Mouse (Mus musculus) regulatory T cell (primary cell): Measurements from ENCODE around the gene Syt2.

Source experiments
- in situ Hi-C: fragments of 300-600 bp; cut with MboI, MseI; formaldehyde crosslinking; loops from one replicate; pipeline ENCODE4 v1.15.1; 2025; ENCODE audit warnings: high pct_unique_total_duplicates

The Syt2 gene

DNA sequence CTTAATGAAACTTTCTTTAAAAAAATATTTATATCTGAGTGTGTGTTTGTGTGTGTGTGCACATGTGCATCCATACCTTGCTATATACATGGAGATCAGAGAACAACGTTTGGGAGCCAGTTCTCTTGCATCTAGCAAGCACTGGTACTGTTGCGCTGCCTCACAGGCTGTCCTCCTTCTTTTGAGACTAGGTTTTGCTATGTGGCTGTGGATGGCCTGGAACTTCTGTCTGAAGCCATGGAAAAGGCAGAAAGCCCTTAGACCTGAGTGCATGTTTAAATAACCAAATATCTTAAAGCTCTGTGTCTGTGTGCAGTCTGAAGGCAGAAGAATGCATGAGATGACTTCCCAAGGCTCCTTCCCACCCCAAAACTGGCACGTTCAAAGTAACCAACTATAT, 126.3 kb downstream of the Syt2 start:
- in situ Hi-C loops: no loop called here

DNA sequence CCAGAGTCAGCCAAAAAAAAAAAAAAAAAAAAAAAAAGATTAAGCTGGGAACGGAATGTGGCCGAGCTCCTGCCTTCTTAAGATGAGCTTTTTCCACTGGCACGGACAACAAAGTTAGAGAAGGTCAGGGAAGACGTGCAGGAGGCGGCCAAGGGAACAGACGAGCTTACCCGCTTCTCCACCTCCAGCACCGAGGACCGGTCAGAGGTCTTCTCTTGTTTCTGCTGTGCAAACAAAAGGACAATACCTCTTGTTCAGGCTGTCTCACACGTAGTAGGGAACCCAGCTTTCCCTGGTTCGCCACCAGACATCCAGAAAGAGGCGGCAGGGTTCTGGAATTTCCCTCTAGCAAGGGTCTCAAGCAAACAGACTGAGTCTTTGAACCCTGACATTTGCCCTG, 126.8 kb downstream of the Syt2 start:
- in situ Hi-C loops: no loop called here

DNA sequence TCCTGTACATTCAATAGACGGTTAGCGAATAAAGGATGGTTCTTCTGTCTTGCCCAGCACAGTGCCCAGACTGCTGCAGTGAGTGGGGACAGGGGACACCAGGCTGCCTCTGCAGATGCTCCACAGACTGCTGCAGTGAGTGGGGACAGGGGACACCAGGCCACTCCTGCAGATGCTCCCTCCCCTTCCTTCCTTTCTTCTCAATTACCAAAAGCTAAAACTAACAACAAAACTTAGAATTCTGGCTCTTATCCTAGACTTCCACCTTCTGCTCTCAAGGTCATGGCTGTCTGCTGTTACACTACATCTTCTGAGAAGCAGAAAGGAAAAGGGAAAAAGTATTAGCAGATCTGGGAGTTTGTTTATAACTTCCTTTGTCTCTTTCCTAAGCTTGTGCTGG, 127.8 kb downstream of the Syt2 start:
- in situ Hi-C loops: no loop called here

DNA sequence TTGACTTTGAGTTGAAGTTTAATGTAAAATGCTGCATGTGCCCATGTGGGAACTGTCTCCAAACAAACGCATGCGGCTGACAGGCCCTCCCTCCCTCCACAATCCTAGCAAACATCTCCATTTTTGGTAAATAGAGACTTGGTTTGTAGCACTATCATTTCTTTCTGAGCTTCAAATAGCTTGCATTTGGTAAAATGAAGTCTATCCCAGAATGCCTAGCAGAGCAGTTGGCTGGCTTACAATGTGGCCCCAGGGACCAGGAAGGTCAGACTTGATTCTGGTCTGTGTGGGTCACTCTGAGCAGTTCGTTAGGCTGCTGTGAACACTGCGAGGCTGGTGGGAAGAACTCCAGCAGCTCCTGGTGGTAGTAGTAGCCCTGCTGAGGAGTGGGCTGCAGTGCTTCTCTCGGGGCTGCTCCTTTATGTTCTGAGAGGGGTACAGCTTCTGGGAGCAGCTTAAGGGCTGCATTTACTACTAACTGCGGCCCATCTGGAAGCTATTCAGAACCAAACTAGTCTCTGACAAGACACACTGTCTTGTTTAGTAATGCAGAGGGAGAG, 128.3 kb downstream of the Syt2 start:
- in situ Hi-C loops: no loop called here

DNA sequence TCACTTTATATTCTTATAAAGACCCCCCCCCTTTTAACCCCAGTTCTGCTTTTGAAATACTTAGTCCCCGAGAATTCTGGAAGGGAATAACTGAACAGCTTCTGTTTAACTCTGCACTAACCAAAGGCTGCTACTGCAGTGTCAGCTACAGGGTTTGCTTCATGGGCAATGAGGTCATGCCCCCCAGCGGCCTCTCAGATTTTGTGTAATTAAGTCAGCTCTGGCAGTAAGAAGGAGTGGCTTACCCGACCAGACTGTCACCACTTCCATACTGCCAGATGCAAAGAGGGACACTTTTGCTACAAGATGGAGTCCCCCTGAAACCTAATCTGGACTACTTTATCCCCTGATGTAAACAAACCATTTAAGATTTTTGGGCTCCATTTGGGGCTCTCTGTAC, 129.2 kb downstream of the Syt2 start:
- in situ Hi-C loops: no loop called here

DNA sequence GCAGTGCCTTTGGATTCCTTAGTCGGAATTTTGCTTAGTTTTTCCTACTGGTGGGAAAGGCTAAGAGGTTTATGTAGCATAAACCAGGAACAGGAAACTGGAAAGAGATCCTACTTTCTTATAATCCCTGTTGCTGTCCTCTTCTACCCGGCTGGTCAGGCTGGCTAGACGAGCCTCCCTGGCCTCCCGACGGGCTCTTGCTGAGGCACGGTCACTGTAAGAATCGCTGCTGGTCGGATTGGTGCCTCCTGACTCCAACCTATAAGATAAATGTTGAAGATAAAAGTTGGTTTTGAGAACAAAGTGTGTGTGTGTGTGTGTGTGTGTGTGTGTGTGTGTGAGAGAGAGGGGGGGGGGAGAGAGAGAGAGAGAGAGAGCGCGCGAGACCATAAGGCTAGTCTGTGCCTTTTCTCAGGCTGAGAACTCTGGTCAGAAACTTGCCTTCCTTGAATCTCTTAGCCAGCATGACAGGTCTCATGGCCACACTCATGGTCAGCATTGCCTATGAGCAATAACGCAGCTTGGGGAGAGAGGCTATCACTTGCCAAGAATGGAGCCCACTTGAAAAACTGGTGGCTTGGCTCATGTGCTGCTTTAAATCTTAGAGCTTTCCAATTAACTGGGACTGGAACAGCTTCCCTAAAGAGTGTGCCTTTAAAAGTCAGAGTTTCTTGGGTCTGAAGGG, 130.9 kb downstream of the Syt2 start:
- in situ Hi-C loops: no loop called here

DNA sequence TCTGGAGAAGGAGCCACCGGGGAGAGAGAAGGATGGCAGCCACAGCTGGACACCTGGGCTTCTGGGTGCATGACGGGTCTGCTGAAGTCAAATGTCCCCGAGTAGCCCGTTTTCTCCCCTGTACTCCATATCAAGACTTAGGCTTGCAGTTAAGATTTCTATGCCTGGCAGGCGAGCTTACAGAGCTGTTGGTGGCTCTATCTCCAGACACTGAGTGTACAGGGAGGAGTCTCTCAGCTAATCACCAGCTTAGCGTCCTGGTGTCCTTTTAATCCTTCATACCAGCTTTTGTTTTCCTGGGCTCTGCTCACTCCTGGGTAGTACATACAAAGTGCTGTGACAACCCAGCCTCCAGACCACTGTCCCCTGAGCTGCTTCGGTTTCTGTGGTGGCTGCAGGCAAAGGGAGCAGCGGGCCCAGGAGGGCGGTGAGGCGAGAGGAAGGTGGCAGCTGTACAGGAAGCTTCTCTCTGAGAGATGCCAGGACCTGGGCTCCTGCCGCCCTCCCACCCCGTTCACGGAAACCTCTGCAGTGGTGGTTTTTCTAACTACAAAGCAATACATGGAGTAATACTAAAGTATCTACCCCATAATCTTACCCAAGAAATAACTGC, 131.6 kb downstream of the Syt2 start:
- in situ Hi-C loops: no loop called here

DNA sequence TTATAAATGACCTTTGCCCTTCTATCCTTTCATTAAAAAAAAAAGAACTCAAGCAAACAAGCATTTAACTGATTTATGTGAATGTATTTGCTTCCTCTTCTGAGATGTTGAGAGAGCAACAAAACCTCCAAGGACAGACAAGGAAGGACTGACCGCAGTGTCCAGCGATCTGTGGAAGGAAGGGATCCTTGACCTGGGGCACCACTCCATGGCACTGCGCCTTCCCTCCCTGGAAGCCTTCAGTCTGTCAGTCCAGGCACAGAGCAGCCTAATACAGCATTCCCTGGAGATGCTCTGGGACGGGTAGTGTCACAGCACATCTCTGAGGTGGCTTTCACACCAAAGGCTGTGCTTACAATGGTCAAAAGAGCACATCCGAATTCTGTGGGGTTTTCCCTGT, 136.3 kb downstream of the Syt2 start:
- in situ Hi-C loops: no loop called here

DNA sequence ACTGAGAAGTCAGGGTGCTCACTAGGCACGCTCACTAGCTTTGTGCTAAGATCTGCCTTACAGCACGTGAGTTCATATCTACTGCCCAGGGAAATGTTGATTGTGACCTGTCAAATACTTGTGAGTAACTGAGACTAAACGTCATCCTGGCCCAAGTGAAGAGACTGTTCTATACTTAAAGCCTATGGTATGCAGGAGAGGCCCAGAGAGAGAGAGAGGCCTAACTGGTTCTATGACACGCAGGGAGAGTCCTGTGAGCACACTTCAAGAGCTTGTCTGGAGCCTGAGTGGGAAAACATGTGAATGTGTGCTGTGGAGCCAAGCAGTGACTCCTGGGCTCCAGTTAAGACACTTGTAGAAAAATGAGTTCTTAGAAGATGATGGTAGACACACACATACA, 137.5 kb downstream of the Syt2 start:
- in situ Hi-C loops: no loop called here

DNA sequence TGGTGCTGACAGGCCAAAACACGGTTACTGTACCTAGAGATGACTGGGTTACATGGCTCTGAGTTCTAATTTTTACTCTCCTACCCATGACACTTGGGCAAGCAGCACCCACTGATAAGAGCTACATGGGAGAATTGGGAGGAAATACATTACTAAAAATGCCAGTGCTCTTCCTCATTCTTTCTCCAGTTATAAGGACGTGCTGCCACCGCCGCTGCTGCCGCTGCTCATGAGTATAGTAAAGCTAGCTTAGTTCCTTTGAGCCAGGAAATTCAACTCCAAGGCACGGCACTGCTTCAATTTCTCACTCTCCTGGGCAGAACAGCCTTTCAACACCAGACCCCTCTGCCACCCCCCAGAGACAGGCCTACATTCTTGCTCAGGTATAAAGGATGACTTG, 138.0 kb downstream of the Syt2 start:
- in situ Hi-C loops: no loop called here

DNA sequence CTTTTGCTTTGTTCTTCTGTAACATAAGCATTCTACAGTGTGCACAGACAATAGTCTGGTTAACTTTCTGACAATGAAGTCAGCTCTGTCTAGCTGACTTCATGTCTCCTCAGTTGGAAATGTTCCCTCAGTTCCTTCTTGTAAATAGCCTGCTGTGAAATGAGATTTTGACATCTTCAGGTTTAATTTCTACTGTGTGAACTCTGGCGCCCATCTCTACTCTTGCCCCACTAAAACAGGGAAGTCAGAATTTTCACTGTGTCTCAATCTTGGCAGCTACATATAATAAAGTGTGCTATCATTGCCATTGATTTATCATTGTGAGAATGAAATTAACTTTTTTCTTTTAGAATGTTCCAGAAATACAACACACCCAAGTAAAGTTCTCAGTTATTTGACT, 138.4 kb downstream of the Syt2 start:
- in situ Hi-C loops: no loop called here

DNA sequence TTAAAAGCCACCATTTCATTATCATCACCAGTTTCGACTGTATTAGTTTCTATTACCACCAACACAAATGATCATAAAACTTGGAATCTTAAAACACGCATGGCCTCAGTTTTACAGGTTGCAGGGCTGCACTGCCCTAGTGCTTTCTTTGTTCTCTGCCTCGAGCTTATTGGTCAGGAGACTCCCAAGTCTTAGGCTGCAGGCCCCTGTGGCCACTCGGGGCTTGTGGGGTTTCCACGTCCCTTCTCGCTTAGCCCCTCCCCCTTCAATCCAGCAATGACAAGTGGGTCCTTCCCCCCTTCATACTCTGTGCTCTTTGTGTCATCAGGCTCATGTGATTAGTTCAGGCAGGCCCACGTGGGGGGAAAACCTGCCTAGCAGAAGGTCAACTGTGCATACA, 141.6 kb downstream of the Syt2 start:
- in situ Hi-C loops: no loop called here

DNA sequence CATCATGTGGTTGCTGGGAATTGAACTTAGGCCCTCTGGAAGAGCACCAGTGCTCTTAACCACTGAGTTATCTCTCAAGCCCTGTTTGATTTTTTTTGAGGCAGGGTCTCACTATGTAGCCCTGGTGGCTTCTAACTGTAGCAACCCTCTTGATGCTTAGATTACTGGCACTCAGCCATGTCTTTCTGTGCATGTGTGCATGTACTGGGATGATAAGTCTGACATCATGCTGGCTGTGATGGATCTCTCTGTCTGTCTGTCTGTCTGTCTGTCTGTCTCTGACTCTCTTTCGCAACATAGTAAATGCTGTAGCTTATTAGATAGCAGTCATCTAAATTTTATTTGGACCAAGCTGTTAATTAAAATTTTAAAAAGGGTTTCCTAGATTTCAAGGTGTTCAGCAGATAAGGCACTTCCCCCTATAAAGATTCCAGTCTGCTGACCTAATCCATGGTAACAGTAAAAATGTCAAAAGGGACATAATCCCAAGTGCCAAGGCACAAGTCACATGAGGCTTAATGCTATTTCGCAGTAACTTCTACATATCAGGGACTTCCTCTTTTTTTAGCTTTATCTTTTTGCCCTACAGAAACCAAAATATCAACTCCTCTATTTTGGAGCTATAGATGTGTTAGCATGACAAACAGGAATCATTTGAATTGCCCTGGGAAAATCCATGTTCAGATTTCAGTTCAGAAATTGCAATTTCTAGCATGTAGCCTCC, 144.4 kb downstream of the Syt2 start:
- in situ Hi-C loops: no loop called here

DNA sequence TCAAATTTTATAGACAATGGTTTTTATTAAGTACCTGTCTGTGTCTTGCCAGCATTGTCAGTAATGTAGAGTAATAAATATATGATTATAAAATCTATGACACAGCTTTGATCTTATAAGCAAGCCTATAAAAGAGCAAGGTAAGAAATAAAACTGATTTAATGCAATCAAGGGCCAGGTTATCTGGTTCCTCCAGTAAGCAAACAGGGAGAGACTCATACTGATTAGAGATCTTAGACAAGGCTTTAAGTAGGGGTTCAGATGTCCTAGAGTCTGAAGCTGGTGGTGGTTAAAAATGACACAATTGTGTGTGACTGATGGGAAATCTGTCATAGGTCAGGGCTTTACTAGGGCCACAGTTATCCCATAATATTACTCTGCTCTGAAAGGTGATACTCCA, 145.0 kb downstream of the Syt2 start:
- in situ Hi-C loops: no loop called here

DNA sequence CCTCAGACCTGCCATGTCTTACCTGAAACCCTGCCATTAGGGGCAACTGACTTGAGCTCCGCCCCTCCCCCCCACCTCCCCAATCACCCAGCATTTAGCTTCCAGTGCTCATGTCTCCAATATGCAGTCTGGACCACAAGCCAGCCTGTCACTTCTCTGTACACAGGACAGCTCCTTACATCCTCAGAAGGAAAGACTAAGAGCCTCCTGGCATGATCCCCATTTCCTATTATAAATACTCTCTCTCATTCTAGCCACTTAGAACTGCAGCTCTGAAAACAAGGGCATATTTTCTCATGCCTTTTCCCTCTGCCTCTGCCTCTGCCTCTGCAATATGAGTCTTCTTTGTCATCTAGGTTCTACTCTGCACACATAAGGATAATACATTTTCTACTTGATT, 149.6 kb downstream of the Syt2 start:
- in situ Hi-C loops: no loop called here

DNA sequence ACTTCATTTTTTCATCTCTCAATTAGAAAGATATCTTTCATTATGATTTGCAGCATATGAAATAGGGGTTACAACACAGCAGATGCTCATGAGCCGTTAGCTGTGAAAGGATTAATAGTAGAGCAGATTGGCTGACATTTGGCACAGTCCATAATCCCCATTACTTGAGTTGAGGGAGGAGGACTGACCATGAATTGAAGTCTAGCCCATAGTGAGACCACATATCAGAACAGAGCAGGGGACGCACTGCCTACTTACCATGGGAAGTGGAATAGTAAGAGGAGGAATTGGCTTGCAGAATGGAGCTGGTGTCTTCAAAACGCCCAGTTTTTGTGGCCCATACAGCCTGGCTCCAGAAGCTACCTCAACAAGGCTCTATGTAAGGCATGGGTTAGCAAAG, 150.1 kb downstream of the Syt2 start:
- in situ Hi-C loops: no loop called here

DNA sequence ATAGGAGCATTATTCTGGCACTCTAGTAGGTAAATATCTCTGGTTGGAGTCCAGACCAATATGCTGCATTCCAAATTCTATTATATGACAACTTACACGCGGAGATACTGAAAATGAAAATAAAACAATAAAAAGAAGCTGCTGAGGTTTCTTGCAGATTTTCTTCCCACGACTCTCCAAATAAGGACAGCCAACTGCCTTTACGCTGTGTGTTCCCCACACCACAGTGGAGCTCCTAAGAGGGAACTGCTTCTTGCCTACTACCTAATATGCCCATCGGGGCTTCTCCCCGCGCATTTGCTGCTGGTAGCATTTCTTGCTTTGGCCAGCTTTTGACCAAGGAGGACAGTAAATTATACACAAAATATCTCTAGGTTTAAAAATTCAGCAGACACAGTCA, 155.3 kb downstream of the Syt2 start:
- in situ Hi-C loops: no loop called here

DNA sequence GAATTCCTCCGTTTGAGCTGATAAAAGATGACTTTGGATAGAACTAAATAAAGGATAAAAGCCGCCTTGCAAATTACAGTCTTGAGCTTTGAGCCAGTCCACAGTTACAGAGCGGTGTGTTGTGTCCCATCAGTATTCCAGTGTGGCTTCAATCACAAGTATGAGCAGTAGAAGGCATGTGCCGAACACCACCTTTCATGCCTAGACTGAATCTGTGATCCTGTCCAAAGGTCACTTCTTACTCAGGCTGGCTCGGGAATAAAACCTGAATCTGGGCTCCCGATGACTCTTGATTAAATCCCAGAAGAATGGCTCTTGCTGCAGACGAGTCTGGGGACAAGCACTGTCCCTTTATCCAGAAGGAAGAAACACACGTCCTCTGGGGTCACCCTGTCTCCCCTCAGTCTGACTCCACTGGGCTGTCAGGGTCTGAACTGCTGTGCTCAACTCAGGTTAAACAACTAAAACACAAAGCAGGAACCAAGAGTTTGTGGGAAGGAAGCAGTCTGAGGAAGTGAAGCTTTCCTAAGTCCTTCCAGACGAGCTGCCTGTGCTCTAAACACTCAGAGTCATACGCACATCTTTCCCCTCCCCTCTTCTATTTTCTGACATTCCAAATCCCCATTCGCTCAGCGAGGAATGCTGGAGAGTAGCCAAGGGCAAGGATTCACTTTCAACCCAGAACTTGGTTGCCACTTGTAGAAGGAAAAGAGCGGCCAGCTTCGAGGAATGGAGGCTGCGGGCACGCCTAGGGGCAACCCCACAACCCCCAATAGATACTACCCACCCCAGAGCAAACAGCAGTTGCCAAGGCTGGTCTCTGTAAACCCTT, 157.0 kb downstream of the Syt2 start:
- in situ Hi-C loops: no loop called here

DNA sequence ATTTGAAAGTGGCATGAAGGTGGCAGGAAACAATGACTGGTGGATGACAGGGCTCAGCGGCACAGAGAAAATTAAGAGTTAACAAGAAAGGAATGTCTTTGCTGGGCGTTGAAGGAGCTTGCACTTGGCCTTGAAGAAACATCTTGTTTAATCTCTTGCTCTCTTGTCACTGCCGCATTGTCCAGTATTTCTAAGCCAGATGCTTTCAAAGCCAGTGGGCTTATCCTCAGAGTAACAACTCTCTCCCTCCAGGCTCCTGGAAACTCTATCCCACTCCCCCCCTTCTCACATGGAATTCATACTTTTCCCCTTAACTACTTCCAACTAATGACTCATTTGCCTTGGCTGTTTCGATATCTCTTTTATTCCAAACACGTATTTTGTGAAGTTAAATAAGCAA, 157.9 kb downstream of the Syt2 start:
- in situ Hi-C loops: no loop called here

DNA sequence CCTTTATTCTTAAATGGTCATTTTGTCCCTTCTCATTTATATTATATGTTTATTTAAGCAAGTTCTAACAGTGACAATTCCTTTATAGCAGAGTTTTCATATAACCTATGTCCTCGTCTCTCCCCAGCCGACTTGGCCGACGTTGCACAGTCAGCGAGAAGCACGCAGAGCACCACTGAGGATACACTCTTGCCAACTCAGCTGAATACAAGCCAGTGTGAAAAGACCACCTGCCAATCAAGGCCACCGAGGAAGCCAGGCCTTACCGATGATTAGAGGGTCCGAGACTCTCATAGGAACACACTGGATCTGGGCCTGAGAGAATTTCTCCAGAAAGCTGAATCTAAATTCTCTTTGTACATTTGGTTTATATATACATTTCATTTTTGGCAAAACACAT, 159.0 kb downstream of the Syt2 start:
- in situ Hi-C loops: no loop called here
